Mouse (Mus musculus): Measurements from ENCODE around the gene C9orf72. TPM values are rescaled to one million over a fixed set of nuclear protein-coding genes. Genes with fewer than 3 reads are reported as not detected.

C9orf72 gene
- total RNA-seq, 4 experiments from 2014 or later: 25.5 to 26.1 (median 25.9) TPM

GRCm38 (mm10) chr4:35177926-35178645, 47.9 kb downstream of the C9orf72 start:
- DNase-seq (ENCODE audit: low spot score in 2 of 2): no peak

DNA sequence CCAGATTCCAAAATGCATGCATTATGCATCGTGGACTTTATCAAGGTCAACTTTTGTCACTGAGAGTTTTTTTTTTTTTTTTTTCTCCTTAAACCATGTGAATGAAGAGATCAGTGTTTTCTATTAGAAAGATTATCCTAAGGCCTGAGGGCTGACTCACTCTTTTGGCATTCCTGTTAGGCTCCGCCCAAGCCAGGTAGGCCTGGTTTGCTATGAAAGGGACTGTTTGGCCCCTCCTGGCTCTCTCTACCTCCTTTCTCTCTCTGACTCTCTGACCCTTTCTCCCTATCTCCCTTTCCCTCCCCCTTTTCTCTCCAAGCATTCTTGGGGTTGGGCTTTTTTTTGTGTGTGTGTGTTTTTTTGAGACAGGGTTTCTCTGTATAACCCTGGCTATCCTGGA, 50.4 kb downstream of the C9orf72 start:
- no peak for DNase-seq (ENCODE audit: low spot score in 2 of 2)

DNA sequence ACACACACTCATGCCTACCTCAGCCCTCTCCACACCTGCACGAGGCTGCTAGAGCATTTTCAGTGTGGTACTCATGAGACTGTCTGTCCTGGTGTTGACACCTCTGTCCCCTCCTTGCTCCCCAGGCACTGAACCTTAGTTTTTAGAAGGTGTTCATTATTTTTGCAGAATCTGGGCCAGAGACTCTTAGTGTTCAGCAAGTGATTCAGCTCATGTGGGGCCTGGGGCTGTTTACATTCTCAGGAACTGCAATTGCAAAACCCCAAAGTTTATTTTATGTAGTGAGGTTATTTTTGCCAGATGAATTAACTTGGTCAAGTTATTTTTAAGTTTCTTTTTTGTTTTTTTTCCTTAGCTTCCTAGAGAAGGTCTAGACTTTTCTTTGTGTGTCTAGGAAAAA, 52.4 kb downstream of the C9orf72 start:
- no peak for DNase-seq (ENCODE audit: low spot score in 2 of 2)

GRCm38 (mm10) chr4:35172471-35172870, 53.5 kb downstream of the C9orf72 start:
- DNase-seq (ENCODE audit: low spot score in 2 of 2): no peak

GRCm38 (mm10) chr4:35169571-35170125, 56.3 kb downstream of the C9orf72 start:
- DNase-seq (ENCODE audit: low spot score in 2 of 2): no peak

DNA sequence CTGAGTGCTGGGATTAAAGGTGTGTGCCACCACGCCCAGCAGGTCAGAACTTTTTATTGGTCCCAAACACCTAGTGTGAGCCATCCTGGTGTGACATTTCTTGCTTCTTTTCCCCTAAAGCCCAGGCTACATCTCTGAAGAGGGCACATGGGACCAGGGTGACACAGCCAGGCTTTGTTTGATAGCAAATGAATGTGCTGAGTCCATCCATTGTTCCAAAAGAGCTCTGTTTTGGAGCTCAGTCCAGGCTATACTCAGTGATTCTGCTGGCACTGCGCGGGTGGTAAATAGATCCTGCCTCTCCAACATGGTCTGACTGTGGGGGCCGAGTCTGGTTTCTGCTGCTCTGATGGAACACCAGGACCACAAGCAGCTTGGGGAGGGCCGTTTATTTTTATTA, 58.1 kb downstream of the C9orf72 start:
- no peak for DNase-seq (ENCODE audit: low spot score in 2 of 2)

- DNase-seq (ENCODE audit: low spot score in 2 of 2): no peak
These were observed 60.0 kb downstream of the C9orf72 start for GRCm38 (mm10) chr4:35165947-35166346.

DNA sequence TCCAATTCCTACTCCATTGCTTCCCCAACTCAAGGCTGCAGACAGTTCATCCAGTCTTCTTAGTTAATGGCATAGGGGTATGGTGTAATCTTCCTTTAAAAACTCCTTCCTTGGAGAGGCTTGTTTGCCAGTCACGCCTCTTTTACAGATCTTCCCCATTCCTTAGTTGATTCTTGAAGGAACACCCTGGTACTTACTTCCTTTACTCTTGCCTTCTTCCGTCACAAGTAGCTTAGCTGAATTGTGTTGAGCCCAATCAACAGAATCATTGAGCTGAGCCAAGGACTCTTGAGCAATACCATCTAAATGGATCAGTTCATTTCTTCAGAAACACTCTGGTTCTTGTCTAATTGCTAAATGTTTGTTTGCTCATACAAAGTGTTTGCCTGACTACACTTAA, 60.7 kb downstream of the C9orf72 start:
- no peak for DNase-seq (ENCODE audit: low spot score in 2 of 2)

DNA sequence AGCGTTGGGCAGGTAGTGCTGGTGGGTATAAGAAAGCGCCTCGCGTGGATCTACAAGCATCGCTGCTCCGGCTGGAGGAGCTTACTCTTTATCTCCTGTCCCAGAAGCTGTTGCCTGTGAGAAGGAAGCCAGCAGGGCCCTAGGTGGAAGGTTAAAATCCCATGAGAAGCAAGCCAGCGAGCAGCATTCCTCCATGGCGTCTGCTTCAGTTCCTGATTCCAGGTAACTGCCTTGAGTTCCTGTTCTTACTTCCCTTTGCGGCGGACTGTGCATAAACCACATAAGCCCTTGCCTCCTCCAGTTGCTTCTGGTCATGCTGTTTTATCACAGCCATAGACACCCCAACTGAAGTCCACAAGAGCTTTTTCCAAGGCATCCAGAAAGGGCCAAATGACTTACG, 68.2 kb downstream of the C9orf72 start:
- no peak for DNase-seq (ENCODE audit: low spot score in 2 of 2)

DNA sequence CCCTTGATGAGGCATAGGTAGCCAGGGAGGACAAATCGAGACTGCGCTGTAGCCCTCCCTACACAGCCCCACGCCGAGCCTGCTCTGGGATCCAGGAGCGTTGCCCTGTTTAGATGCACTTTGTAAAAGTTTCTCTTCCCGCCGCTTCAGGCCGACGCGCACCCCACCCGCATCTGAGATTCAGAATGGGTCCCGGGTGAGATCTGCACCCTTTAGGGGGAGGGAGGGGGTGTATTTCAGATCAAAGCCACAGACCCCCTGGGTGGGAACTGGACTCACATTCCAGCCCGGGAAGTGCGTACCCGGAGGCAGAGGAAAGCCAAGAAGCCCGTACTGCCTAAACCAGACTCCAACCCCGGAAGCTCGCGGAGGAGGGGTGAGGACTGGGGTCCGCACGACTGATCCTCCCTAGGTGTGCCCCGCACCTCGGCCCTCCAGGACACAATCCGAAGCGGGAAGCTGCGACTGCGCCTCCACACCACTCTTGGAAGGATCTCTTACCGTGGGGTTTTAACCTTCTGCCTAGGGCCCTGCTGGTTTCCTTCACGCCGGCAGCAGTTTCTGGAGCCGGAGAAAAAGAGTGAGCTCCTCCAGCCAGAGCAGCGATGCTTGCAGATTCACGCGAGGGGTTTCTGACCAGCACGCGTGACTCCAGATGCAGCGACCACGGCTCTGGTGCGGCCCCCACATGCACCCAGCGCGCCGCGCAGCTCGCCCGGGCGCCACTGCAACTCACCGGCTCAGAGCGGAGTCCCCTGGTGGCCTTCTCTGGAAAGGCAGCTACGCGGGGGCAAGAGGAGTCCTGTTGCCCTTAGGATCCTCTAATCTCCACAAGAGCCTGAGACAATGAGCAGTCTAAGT, 69.0 kb downstream of the C9orf72 start, which contains the start of gene Mob3b:
Mob3b (minus strand) TSS at position 734 of the 861 bp plus-strand sequence.
- DNase-seq (ENCODE audit: low spot score in 2 of 2): peak; percentile 42 to 78

- DNase-seq (ENCODE audit: low spot score in 2 of 2): no peak
These were observed 69.8 kb downstream of the C9orf72 start for GRCm38 (mm10) chr4:35156149-35156611.

- no peak for DNase-seq (ENCODE audit: low spot score in 2 of 2)
These were observed 70.6 kb downstream of the C9orf72 start for GRCm38 (mm10) chr4:35155132-35155922.

DNA sequence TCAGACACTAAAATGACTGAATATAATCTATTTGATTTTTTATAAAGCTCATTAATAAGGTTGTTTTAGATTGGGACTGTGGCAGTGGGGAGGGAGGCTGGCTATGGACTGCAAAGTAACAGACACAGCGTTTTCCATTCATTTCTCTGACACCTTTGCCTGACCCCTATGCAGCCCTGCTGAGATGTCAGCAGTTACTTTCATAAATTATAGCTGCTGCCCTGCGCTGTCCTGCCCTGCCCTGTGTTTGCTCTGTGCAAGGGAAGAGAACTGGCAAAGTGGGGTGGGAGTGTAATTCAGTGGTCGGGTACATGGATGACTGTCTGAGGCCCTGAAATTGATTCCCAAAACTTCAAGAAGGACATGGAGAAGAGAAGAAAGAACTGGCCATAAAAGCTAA, 71.9 kb downstream of the C9orf72 start:
- DNase-seq (ENCODE audit: low spot score in 2 of 2): no peak

- no peak for DNase-seq (ENCODE audit: low spot score in 2 of 2)
These were observed 74.2 kb downstream of the C9orf72 start, which contains the start of gene Ifnk for GRCm38 (mm10) chr4:35151756-35152155. Gene Ifnk, plus strand, starts transcription at chr4:35152056.

DNA sequence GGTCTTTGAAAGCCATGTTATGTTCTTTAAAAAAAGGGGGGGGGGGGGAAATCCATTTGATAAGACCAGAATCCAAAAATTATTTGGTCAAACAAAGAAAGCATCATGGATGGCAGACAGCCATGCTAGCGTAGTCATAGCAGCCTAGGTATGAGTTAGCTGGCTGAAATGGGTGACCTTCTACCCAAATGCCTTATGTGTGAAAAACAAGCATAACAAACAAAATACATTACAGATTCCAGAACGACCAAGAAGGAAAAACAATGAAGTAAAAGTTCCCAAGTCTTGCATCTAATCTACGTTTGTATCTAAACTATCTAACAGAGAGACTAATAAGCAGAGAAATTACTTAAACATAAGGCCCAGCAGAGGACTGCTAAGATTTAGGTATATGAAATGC, 75.3 kb downstream of the C9orf72 start:
- no peak for DNase-seq (ENCODE audit: low spot score in 2 of 2)

- no peak for DNase-seq (ENCODE audit: low spot score in 2 of 2)
These were observed 77.6 kb downstream of the C9orf72 start for GRCm38 (mm10) chr4:35148326-35148725.

GRCm38 (mm10) chr4:35146597-35146996, 79.4 kb downstream of the C9orf72 start:
- DNase-seq (ENCODE audit: low spot score in 2 of 2): no peak

GRCm38 (mm10) chr4:35145726-35146125, 80.2 kb downstream of the C9orf72 start:
- no peak for DNase-seq (ENCODE audit: low spot score in 2 of 2)

- DNase-seq (ENCODE audit: low spot score in 2 of 2): no peak
These were observed 82.4 kb downstream of the C9orf72 start for GRCm38 (mm10) chr4:35143472-35144102.

All from layer of hippocampus, adult 8-10 months (tissue).